Mouse (Mus musculus): ENCODE measurements around the gene Fxyd1. TPM values are rescaled to one million over a fixed set of nuclear protein-coding genes. Genes with fewer than 3 reads are reported as not detected.
A peak's percentile ranks its signal among the peaks of the same experiment; 100 is the strongest.

The Fxyd1 gene
- 24.2 and 31.1 TPM in 2 replicates for polyA plus RNA-seq (2016; fragmentation: Nextera tagmentation; extraction: Ambion mirVana)

GRCm38 (mm10) chr7:31057071-31057470 is at the start of gene Fxyd1:
Gene Fxyd1, minus strand, starts transcription at chr7:31057199.
- Histone ChIP-seq H3K4me3 (no peak within 1 kb of the TSS), H3K9ac (no peak within 1 kb of the TSS), H3K4me2 (replicated peaks) (no peak within 1 kb of the TSS), H3K4me1 (peaks cover 36% of the 10 kb centered on the region), H3K36me3 (no peaks in the 10 kb centered on the region), H3K27me3 (peaks cover 30% of the 10 kb centered on the region), H3K27ac (no peak within 1 kb of the TSS), H3K9me3 (no peaks in the 10 kb centered on the region)
- 70% methylated on average over 2 of the region's 2 CpGs for WGBS
- ATAC-seq (ENCODE audit: insufficient number of reproducible peaks, insufficient read depth, low FRiP score, low TSS enrichment), result no peak

- Histone ChIP-seq H3K27ac (no peak overlapping the region), H3K4me1 (no peaks in the 10 kb centered on the region; the same call in 1 of the 2 replicates), H3K36me3 (no peaks in the 10 kb centered on the region), H3K4me2 (replicated peaks) (no peak overlapping the region), H3K27me3 (peaks cover 5% of the 10 kb centered on the region), H3K9me3 (no peaks in the 10 kb centered on the region), H3K9ac (no peak overlapping the region), H3K4me3 (no peak overlapping the region)
- WGBS, result 63% methylated on average over 3 of the region's 3 CpGs
- ATAC-seq (ENCODE audit: insufficient number of reproducible peaks, insufficient read depth, low FRiP score, low TSS enrichment), result no peak
These were observed 49.2 kb upstream of the Fxyd1 start for GRCm38 (mm10) chr7:31106166-31106565.

GRCm38 (mm10) chr7:31105061-31105768 is 48.2 kb upstream of the Fxyd1 start:
- 61% methylated on average over 15 of the region's 15 CpGs for WGBS
- no peaks in the 10 kb centered on the region for H3K36me3 ChIP-seq
- no peaks in the 10 kb centered on the region for H3K9me3 ChIP-seq
- H3K4me2 ChIP-seq (replicated peaks), result no peak overlapping the region
- H3K27me3 ChIP-seq, result peaks cover 5% of the 10 kb centered on the region
- H3K4me1 ChIP-seq, result no peaks in the 10 kb centered on the region; the same call in 1 of the 2 replicates
- H3K4me3 ChIP-seq, result no peak overlapping the region
- no peak overlapping the region for H3K9ac ChIP-seq
- no peak for ATAC-seq (ENCODE audit: insufficient number of reproducible peaks, insufficient read depth, low FRiP score, low TSS enrichment)
- no peak overlapping the region for H3K27ac ChIP-seq

- Histone ChIP-seq H3K4me1 (peaks cover 4% of the 10 kb centered on the region; the same call in 1 of the 2 replicates), H3K9me3 (no peaks in the 10 kb centered on the region), H3K36me3 (no peaks in the 10 kb centered on the region), H3K27ac (no peak overlapping the region), H3K4me3 (no peak overlapping the region), H3K9ac (no peak overlapping the region), H3K27me3 (peaks cover 5% of the 10 kb centered on the region), H3K4me2 (replicated peaks) (no peak overlapping the region)
- no peak for ATAC-seq (ENCODE audit: insufficient number of reproducible peaks, insufficient read depth, low FRiP score, low TSS enrichment)
- 83% methylated on average over 14 of the region's 14 CpGs for WGBS
These were observed 43.8 kb upstream of the Fxyd1 start for GRCm38 (mm10) chr7:31100786-31101185.

- Histone ChIP-seq H3K4me2 (replicated peaks) (no peak overlapping the region), H3K9me3 (no peaks in the 10 kb centered on the region), H3K4me1 (0 out of 2 replicates have a peak, but pooled peaks cover 4% of the 10 kb centered on the region), H3K36me3 (no peaks in the 10 kb centered on the region), H3K4me3 (no peak overlapping the region), H3K9ac (no peak overlapping the region), H3K27me3 (peaks cover 5% of the 10 kb centered on the region), H3K27ac (no peak overlapping the region)
- no peak for ATAC-seq (ENCODE audit: insufficient number of reproducible peaks, insufficient read depth, low FRiP score, low TSS enrichment)
- WGBS, result 84% methylated on average over 6 of the region's 6 CpGs
These were observed 42.6 kb upstream of the Fxyd1 start for GRCm38 (mm10) chr7:31099612-31099982.

GRCm38 (mm10) chr7:31098697-31099611 is 42.0 kb upstream of the Fxyd1 start:
- peaks cover 5% of the 10 kb centered on the region for H3K27me3 ChIP-seq
- H3K4me3 ChIP-seq, result no peak overlapping the region
- 78% methylated on average over 22 of the region's 22 CpGs for WGBS
- no peak overlapping the region for H3K4me2 ChIP-seq (replicated peaks)
- no peak overlapping the region for H3K27ac ChIP-seq
- ATAC-seq (ENCODE audit: insufficient number of reproducible peaks, insufficient read depth, low FRiP score, low TSS enrichment), result no peak
- H3K9me3 ChIP-seq, result no peaks in the 10 kb centered on the region
- no peaks in the 10 kb centered on the region for H3K36me3 ChIP-seq
- 0 out of 2 replicates have a peak, but pooled peaks cover 4% of the 10 kb centered on the region for H3K4me1 ChIP-seq
- no peak overlapping the region for H3K9ac ChIP-seq

- 0 out of 2 replicates have a peak overlapping the region, but pooled peaks have one; percentile 9 for H3K27ac ChIP-seq
- peak overlapping the region; percentile 21 for H3K4me3 ChIP-seq
These were observed 40.7 kb upstream of the Fxyd1 start for GRCm38 (mm10) chr7:31097583-31098248.

GRCm38 (mm10) chr7:31096892-31097564 is 40.0 kb upstream of the Fxyd1 start:
- Histone ChIP-seq H3K4me3 (no peak overlapping the region), H3K36me3 (no peaks in the 10 kb centered on the region), H3K4me1 (0 out of 2 replicates have a peak, but pooled peaks cover 4% of the 10 kb centered on the region), H3K9me3 (no peaks in the 10 kb centered on the region), H3K27ac (no peak overlapping the region), H3K9ac (no peak overlapping the region), H3K27me3 (no peaks in the 10 kb centered on the region), H3K4me2 (replicated peaks) (no peak overlapping the region)
- no peak for ATAC-seq (ENCODE audit: insufficient number of reproducible peaks, insufficient read depth, low FRiP score, low TSS enrichment)
- WGBS, result 66% methylated on average over 9 of the region's 9 CpGs

More at GRCm38 (mm10) chr7:31097583-31098248, 40.7 kb upstream of the Fxyd1 start:
- peak overlapping the region; percentile 34; the same call in 1 of the 2 replicates for H3K9ac ChIP-seq
- 47% methylated on average over 20 of the region's 20 CpGs for WGBS
- H3K27me3 ChIP-seq, result no peaks in the 10 kb centered on the region
- 0 out of 2 replicates have a peak, but pooled peaks cover 4% of the 10 kb centered on the region for H3K4me1 ChIP-seq
- no peaks in the 10 kb centered on the region for H3K9me3 ChIP-seq
- H3K36me3 ChIP-seq, result no peaks in the 10 kb centered on the region
- peak; percentile 91 for ATAC-seq (ENCODE audit: insufficient number of reproducible peaks, insufficient read depth, low FRiP score, low TSS enrichment)
- H3K4me2 ChIP-seq (replicated peaks), result peak overlapping the region; percentile 44

- no peak overlapping the region for H3K9ac ChIP-seq
- H3K27ac ChIP-seq, result no peak overlapping the region
- H3K9me3 ChIP-seq, result no peaks in the 10 kb centered on the region
- ATAC-seq (ENCODE audit: insufficient number of reproducible peaks, insufficient read depth, low FRiP score, low TSS enrichment), result no peak
- H3K4me2 ChIP-seq (replicated peaks), result no peak overlapping the region
- H3K4me1 ChIP-seq, result 0 out of 2 replicates have a peak, but pooled peaks cover 4% of the 10 kb centered on the region
- no peaks in the 10 kb centered on the region for H3K27me3 ChIP-seq
- whole genome bisulfite sequencing, result 29% methylated on average over 12 of the region's 12 CpGs
- no peak overlapping the region for H3K4me3 ChIP-seq
- H3K36me3 ChIP-seq, result no peaks in the 10 kb centered on the region
These were observed 37.9 kb upstream of the Fxyd1 start for GRCm38 (mm10) chr7:31094774-31095501.

GRCm38 (mm10) chr7:31089721-31090120 is 32.7 kb upstream of the Fxyd1 start:
- no peaks in the 10 kb centered on the region for H3K36me3 ChIP-seq
- H3K4me1 ChIP-seq, result peaks cover 7% of the 10 kb centered on the region; the same call in 1 of the 2 replicates
- no peak overlapping the region for H3K4me3 ChIP-seq
- no peak overlapping the region for H3K4me2 ChIP-seq (replicated peaks)
- no peak overlapping the region for H3K9ac ChIP-seq
- ATAC-seq (ENCODE audit: insufficient number of reproducible peaks, insufficient read depth, low FRiP score, low TSS enrichment), result no peak
- no peak overlapping the region for H3K27ac ChIP-seq
- WGBS, result 85% methylated on average over 2 of the region's 2 CpGs
- no peaks in the 10 kb centered on the region for H3K27me3 ChIP-seq
- H3K9me3 ChIP-seq, result no peaks in the 10 kb centered on the region

Data from embryonic facial prominence, embryonic 12.5 days (tissue).